Mouse (Mus musculus): ENCODE results near the gene Tspo2.
"Not testable (repeated sequence)": the region's sequence is repeated elsewhere in the genome, so short reads cannot be mapped to it uniquely, and the experiment has no call there.

The Tspo2 gene

GRCm38 (mm10) chr17:48451353-48451675, at the start of gene Tspo2:
Gene Tspo2 (minus strand): TSS chr17:48451522.
- no peak for DNase-seq

DNA sequence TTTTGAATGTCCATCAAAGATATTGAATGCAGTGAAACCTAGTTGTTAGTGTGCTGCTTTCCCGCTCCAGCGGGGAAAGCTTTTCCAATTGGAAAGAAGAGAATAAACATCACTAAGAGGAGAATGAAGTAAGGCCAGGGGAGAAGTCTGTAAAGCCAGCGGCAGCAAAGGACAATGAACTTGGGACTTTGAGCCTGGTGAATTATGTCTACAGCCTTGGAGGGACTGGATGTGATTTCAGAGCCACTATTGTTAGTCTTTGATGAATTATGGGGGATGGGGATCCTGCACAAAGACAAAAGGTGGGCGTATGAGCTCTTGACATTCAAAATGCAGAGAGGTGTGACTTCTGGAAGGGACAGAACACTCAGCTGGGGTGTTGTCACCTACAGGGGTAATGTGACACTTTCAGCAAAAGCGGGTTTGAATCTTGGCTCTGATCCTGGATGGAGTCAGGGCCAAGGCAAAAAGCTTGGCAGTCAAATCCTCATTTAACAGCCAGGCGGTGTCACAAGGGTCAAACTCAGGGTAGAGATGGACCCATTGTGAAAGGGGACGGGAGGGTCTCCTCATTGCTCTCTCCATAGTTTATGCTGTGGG, 49.6 kb upstream of the Tspo2 start:
- DNase-seq, result peak; percentile 41

DNA sequence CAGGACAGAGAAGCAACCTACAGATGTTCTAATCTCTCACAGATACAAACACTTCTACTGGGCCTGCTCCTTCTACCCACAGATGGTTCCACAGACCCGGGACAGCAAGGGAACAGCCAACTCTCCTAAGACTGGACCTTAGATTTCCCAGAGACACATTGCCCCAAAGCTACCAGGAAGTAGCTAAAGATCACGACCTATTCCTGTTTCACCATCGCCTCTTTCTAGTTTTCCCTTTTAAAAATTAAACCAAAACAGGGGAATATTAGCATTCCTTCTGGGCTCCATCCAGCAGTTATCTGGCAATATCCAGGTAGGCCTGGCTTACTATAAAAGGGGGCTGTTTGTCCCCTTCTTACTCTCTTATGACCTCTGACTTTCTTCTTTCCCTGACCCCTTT, 46.7 kb upstream of the Tspo2 start:
- DNase-seq, result peak; percentile 16

- no peak for DNase-seq
These were observed 42.7 kb upstream of the Tspo2 start for GRCm38 (mm10) chr17:48493986-48494385.

DNA sequence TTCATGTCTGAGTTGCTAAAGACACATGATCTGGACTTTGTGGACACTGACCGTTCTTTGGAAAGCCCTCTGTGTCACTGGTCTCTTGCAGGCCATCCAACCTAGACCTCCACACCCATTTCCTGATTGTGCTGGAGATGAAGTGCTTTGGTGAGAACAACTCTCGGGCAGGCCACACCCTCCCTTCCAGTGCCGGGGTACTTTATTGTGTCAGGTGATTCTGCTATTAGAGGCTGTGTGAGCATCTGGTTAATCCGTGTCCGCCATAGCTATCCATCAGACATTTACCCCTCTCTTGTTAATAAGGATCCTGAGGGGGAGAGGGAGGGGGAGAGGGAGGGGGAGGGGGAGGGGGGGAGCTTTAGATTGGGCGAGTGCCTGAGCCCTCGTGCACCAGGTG, 42.3 kb upstream of the Tspo2 start:
- no peak for DNase-seq

- DNase-seq, result peak; percentile 52
These were observed 41.3 kb upstream of the Tspo2 start for GRCm38 (mm10) chr17:48492621-48493020.

DNA sequence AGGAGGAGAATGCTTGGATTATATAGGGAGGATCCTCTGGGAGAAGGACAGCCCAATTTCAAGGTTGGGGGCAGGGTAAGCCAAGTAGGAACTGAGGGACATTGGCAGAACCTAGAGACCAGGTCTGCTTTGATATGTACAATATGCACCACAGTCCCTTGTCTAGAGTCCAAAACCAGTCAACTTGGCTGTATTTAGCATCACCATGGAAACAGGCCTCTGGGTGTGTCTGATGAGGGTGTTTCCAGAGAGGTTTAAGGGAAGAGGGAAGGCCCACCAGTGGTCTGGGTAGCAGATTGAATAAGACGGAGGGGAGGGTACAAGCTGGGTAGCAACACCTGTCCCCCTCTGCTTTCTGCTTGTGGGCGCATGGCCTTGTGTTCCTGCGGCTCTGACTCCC, 38.1 kb upstream of the Tspo2 start:
- DNase-seq, result no peak

DNA sequence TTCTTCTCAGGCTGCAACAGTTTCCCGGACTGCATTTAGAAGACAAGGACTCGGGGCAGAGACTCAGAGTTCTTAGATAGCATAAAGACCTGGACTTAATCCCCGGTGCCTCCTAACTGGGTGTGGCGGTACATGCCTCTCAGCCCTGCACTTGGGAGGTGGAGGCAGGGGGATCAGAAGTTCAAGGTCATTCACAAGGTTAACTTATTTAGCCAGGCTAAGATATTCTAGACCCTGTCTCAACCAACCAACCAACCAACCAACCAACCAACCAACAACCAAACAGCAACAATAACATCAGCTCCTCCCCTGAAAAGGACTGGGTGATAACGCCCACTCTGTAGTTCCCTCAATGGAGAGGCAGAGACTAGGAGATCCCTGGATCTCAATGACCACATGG, 32.9 kb upstream of the Tspo2 start:
- no peak for DNase-seq

DNA sequence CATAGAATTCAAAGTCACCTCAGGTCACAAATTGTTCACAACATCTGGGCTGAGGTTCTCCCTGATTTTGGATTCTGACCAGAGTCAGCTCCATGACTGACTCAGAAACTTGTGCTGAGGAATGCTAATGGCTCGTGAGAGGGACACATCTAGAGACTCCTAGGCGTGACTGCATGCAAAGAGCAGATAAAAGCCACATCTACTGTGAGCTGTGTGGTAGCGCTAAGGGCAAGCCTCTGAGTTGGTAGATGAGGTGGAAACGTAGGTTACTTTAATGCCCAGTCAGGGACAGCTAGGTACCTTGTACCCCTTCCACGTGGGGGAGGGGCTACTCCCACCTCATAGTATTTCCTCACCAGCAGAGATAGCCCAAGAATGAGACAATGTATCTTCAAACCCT, 32.4 kb upstream of the Tspo2 start:
- no peak for DNase-seq

DNA sequence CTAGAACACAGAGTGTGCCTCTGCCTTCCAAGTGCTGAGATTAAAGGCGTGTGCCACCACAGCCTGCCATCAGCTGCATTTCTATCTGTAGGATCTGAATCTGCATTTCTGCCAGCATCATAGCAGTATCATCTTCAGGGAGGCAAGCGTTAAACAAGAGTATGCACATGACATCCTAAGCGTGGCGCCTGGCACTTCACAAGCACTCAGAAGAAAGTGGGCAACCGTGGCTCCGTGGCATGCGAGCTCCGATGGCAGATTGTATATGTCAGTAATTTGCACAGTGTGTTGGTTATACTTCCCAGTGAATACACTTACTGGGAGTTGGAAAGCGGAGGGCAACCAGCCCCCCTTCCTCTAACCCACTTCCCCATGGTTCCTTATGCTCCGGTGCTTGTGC, 28.6 kb upstream of the Tspo2 start:
- DNase-seq, result no peak

GRCm38 (mm10) chr17:48475444-48475843, 24.1 kb upstream of the Tspo2 start:
- DNase-seq, result no peak

DNA sequence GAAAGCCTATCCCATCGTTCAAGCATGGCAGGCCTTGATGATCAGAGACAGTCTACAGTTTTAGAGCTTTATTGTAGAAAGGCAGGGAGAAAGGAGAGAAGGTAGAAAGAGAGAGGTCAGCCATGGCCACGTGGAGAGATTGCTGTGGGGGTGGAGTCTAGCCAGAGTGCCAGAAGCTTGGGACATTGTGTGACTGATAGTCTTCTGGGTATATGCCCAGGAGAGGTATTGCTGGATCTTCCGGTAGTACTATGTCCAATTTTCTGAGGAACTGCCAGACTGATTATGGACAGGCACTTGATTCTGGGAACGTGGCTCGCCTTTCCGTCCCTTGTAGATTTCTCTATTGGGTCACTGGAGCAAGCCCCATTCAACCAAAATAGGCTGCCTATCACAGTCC, 23.0 kb upstream of the Tspo2 start:
- DNase-seq, result not testable (repeated sequence)

GRCm38 (mm10) chr17:48467395-48468231, 16.3 kb upstream of the Tspo2 start:
- DNase-seq, result peak; percentile 62

GRCm38 (mm10) chr17:48466769-48467394, 15.6 kb upstream of the Tspo2 start:
- no peak for DNase-seq

GRCm38 (mm10) chr17:48463391-48463790, 12.1 kb upstream of the Tspo2 start:
- DNase-seq, result no peak

DNA sequence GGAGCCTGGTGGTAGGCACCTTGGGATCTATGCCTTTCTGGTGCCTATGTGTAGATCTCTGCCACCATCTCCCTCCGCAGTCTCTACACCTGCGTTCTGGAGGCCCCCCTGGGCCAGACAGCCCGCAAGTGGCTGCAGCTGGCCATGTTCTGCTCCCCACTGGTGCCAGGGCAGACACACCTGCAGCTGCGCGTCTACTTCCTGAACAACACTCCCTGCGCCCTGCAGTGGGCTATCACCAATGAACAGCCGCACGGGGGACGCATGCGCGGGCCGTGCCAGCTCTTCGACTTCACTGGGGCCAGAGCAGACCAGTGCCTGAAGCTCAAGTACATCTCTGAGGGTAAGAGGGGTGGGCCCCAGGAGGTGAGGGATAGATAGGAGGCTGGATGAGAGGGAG, 10.8 kb upstream of the Tspo2 start:
- no peak for DNase-seq

- no peak for DNase-seq
These were observed 6.8 kb upstream of the Tspo2 start for GRCm38 (mm10) chr17:48457971-48458653.

DNA sequence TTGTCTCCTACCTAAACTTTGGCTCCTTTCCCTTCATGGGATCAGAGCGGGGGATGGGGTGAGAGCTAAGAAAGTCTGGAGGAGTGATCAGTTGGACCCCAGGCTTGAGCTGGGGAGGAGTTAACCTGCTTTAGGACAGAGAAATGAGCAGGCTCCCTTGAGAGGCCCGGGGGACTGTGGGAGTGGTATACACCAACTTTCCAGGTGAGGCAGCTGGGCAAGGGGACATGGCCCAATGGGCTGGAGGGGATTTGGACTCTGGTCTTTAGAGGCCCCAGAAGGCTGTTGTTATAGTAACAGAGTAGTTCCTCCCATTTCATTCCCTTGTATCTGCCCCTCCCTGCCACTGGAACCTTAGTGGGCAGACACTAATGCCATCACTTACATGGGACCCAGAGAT, 4.6 kb upstream of the Tspo2 start:
- DNase-seq, result no peak

- no peak for DNase-seq
These were observed 3.4 kb upstream of the Tspo2 start, which contains the start of gene Unc5cl for GRCm38 (mm10) chr17:48454688-48455087. Gene Unc5cl (plus strand): TSS chr17:48454901.

DNA sequence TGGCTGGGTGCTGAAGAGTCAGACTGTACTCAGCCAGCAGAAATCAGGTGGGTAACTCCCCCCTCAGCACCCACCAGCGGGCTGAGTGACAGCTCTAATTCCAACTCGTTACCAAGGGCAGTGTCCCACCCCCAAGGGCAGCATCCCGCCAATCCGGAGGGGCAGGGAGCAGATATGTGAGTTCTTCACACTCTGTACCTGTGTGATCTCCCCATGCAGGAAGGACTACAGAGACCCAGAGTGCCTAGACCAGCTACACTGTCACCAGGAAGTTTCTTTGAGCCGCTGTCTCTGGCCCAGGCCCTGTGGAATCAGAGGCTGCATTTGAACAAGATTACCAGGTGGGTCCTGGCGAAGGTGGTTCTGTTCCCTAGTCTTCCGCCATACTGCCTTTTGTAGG, 2.9 kb upstream of the Tspo2 start:
- no peak for DNase-seq

DNA sequence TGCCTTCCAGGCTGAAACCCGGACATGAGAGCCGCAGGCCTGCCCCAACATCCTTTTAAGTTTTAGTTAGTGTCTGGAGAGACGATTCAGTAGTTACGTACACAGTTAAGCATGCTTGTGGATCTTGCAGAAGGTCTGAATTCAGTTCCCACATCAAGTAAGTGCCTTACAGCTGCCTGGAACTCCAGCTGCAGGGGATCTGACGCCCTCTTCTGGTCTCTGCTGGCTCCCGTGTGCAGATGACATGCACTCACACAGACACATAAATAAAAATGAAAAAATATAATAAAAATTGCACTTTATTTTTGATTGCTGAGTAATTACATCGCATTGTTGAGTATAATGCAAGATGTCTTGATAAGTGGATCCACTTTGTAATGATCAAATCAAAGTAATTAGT, 2.2 kb upstream of the Tspo2 start:
- no peak for DNase-seq

DNA sequence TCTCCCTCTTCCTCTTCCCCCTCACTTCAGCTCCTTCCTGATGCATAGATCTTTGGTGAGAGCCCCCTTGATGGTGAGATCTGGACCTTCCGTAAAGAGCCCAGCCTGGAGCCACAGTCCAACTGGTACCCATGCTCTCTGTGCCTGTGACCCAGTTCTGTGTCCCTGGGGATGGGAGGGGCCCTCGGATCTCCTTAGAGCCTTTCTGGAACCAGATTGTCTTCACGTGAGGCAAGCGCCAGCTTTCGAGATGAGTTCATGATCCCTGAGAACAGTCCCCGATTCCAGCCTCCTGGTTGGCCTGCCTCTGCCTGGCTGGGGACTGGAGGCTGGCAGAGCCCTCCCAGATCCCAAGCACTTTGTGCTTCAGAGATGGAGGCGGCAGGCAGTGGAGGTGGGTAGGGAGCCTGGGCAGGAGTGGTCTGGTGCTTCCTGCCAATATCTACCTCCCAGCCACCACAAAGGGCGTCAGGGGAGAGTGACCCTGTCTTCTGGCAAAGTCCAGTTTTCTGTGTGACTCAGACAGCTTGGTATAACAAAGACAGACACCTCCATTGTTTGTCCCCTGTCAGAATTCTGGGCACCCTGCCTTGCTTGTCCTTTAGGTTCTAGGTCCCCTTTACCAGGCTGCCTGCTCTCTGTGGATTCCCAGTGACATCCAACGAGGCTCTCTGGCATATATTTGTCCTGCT, 577 bp upstream of the Tspo2 start:
- no peak for DNase-seq
